Mouse (Mus musculus) kidney, adult 2 months (tissue): ENCODE data around the gene Olfr1039. TPM values are rescaled to one million over a fixed set of nuclear protein-coding genes. Genes with fewer than 3 reads are reported as not detected.
"Not testable (repeated sequence)": the region's sequence is repeated elsewhere in the genome, so short reads cannot be mapped to it uniquely, and the experiment has no call there.

Experiments
- DNase-seq: peaks from one replicate; pipeline ENCODE4 v3.0.0; 2021
- H3K27ac ChIP-seq: fragments of 200-500 bp; 2 replicates; pipeline ENCODE4 v1.5.1; 2012; ENCODE audit warnings: low read depth, low read length, control low read depth, inconsistent platforms; ENCODE audit not compliant: insufficient read depth
- H3K27me3 ChIP-seq: fragments of 200-500 bp; replicated peaks from 2 replicates; pipeline ENCODE4 v1.6.1; 2012; ENCODE audit warnings: mild to moderate bottlenecking, moderate library complexity, low read length, inconsistent platforms; ENCODE audit not compliant: control insufficient read depth, insufficient read depth
- H3K36me3 ChIP-seq: fragments of 200-500 bp; 2 replicates; pipeline ENCODE4 v1.6.1; 2012; ENCODE audit warnings: mild to moderate bottlenecking, moderate library complexity, low read length, inconsistent platforms; ENCODE audit not compliant: control insufficient read depth, insufficient read depth
- H3K4me1 ChIP-seq: fragments of 200-500 bp; 2 replicates; pipeline ENCODE4 v1.6.1; 2011; ENCODE audit warnings: low read length; ENCODE audit not compliant: control insufficient read depth, insufficient read depth
- H3K4me3 ChIP-seq: fragments of 200-500 bp; 2 replicates; pipeline ENCODE4 v1.5.1; 2011; ENCODE audit warnings: mild to moderate bottlenecking, low read depth, low read length, control low read depth; ENCODE audit not compliant: insufficient read depth
- POLR2A ChIP-seq: fragments of 200-500 bp; IDR thresholded peaks from one replicate; pipeline ENCODE4 v1.6.1; 2011; ENCODE audit warnings: low read depth, low read length, control low read depth
- WGBS: fragments of 180-500 bp; shearing (Covaris S2); methylation state at CpG from one replicate; pipeline ENCODE4 v1.1.7; 2018; 5-methylcytosine and 5-hydroxymethylcytosine counted together
- polyA plus RNA-seq: library from polyadenylated mRNA; depleted of rRNA; stranded (reverse); fragments of >200 nt; gene quantifications from 2 replicates; pipeline ENCODE4 v1.2.3, GENCODE M21; 2012; rRNA removed

Gene Olfr1039
- polyA plus RNA-seq, 1 experiment = not detected

DNA sequence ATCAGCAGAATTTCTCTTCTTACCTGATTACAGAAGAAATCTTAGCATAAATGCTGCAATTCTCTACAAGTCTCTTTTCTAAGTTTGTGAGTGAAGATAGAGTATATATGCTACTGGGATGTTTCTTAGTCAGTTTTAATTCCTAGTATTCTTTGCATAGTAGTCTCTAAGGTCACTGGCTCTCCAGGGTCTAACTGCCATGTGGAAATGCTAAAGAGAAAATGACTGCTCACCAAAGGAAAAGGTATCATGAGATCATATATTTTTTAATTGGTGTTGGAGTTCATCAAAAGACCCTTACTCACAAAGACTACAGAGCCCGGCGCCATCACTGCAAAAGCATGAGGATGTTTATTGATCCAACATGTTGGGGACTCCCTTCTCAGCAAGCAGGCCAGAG is 48.4 kb downstream of the Olfr1039 start, which contains the start of gene Olfr1037:
Gene Olfr1037, minus strand, starts transcription at position 101 of the 400 bp plus-strand sequence.
- Histone ChIP-seq H3K27me3 (no peaks in the 10 kb centered on the region), H3K4me1 (no peaks in the 10 kb centered on the region), H3K36me3 (no peaks in the 10 kb centered on the region), H3K4me3 (no peak within 1 kb of the TSS), H3K27ac (no peak within 1 kb of the TSS)
- TF ChIP-seq POLR2A = no peak
- DNase-seq = no peak
- WGBS = 95% methylated on average over 2 of the region's 2 CpGs

DNA sequence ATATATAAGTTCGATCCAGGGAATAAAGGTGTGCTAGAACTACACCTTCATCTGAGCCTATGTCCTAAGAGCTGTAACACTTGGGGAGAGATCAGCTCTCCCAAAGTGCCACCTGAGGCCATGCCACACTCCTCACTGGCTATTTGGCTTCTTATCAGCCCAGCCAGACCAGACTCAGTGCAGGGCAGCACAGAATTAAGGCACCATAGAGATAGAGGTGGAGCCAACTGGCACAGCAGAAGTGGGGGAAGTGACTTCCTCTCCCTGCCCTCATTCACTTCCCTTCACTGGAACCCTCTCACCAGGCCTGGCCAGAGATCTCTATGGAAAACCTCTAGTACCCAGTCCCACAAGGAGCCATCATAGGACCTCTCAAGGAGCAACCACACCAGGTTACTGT is 55.2 kb downstream of the Olfr1039 start:
- DNase-seq, H3K4me1 ChIP-seq, H3K4me3 ChIP-seq, H3K36me3 ChIP-seq, H3K27me3 ChIP-seq, H3K27ac ChIP-seq: not testable (repeated sequence)
- 76% methylated on average over 1 of the region's 1 CpGs for WGBS

Other genes with a start within 250 kb of the Olfr1039 start
- not detected in 2 replicates for gene Olfr1024, start 230.9 kb downstream of the Olfr1039 start, polyA plus RNA-seq
- gene Olfr1025-ps1, start 220.7 kb downstream of the Olfr1039 start, polyA plus RNA-seq = not detected in 2 replicates
- gene Olfr1026, start 214.4 kb downstream of the Olfr1039 start, polyA plus RNA-seq = not detected in 2 replicates
- not detected in 2 replicates for gene Olfr1028, start 185.5 kb downstream of the Olfr1039 start, polyA plus RNA-seq
- 0.13 TPM in 1 of 2 replicates, not detected in the other for gene Olfr1029, start 162.0 kb downstream of the Olfr1039 start, polyA plus RNA-seq
- gene Olfr1030, start 156.7 kb downstream of the Olfr1039 start, polyA plus RNA-seq = not detected in 2 replicates
- gene Olfr1031, start 145.6 kb downstream of the Olfr1039 start, polyA plus RNA-seq = not detected in 2 replicates
- gene Olfr1032, start 130.4 kb downstream of the Olfr1039 start, polyA plus RNA-seq = not detected in 2 replicates
- gene Olfr1033, start 115.3 kb downstream of the Olfr1039 start, polyA plus RNA-seq = 0.42 and 0.59 TPM in 2 replicates
- 0.08 and 0.13 TPM in 2 replicates for gene Olfr1034, start 90.1 kb downstream of the Olfr1039 start, polyA plus RNA-seq
- gene Olfr1036, start 61.9 kb downstream of the Olfr1039 start, polyA plus RNA-seq = not detected in 2 replicates
- gene Olfr1037, start 48.5 kb downstream of the Olfr1039 start, polyA plus RNA-seq = not detected in 2 replicates
- not detected in 2 replicates for gene Olfr1040, start 10.8 kb upstream of the Olfr1039 start, polyA plus RNA-seq
- gene Olfr1042, start 25.9 kb upstream of the Olfr1039 start, polyA plus RNA-seq = not detected in 2 replicates
- not detected in 2 replicates for gene Olfr1043, start 31.6 kb upstream of the Olfr1039 start, polyA plus RNA-seq
- not detected in 2 replicates for gene Olfr1044, start 41.9 kb upstream of the Olfr1039 start, polyA plus RNA-seq
- not detected in 2 replicates for gene Olfr52, start 49.8 kb upstream of the Olfr1039 start, polyA plus RNA-seq
- gene Olfr1045, start 67.1 kb upstream of the Olfr1039 start, polyA plus RNA-seq = not detected in 2 replicates
- gene Olfr1046, start 83.4 kb upstream of the Olfr1039 start, polyA plus RNA-seq = not detected in 2 replicates
- gene Olfr1047, start 95.5 kb upstream of the Olfr1039 start, polyA plus RNA-seq = not detected in 2 replicates
- not detected in 2 replicates for gene Olfr1048, start 104.4 kb upstream of the Olfr1039 start, polyA plus RNA-seq
- gene Olfr1049, start 122.4 kb upstream of the Olfr1039 start, polyA plus RNA-seq = not detected in 2 replicates
- not detected in 2 replicates for gene Olfr1051, start 143.2 kb upstream of the Olfr1039 start, polyA plus RNA-seq
- not detected in 2 replicates for gene Olfr1052, start 156.5 kb upstream of the Olfr1039 start, polyA plus RNA-seq
- not detected in 2 replicates for gene Olfr1053, start 179.4 kb upstream of the Olfr1039 start, polyA plus RNA-seq
- not detected in 2 replicates for gene Olfr1054, start 199.5 kb upstream of the Olfr1039 start, polyA plus RNA-seq
- not detected in 2 replicates for gene Olfr1055, start 214.4 kb upstream of the Olfr1039 start, polyA plus RNA-seq
- not detected in 2 replicates for gene Olfr1056, start 226.5 kb upstream of the Olfr1039 start, polyA plus RNA-seq
- not detected in 2 replicates for gene Olfr1057, start 242.5 kb upstream of the Olfr1039 start, polyA plus RNA-seq